Mouse (Mus musculus) T-helper 17 cell (primary cell): ENCODE data around the gene Slc2a12.

Experiments
- in situ Hi-C, 2 experiments: fragments of 300-600 bp; cut with MboI, MseI; formaldehyde crosslinking; loops; 1 replicate in 1 of 2; 2 replicates in 1 of 2; pipeline ENCODE4 v1.15.1; 2025; ENCODE audit warnings: high pct_unique_total_duplicates in 2 of 2

The Slc2a12 gene

GRCm38 (mm10) chr10:22644853-22645491 lies at the start of gene Slc2a12:
Slc2a12 (plus strand) TSS chr10:22645011.
- in situ Hi-C loops = no loop called here

GRCm38 (mm10) chr10:22598908-22599480 lies 45.8 kb upstream of the Slc2a12 start:
- in situ Hi-C loops = no loop called here

GRCm38 (mm10) chr10:22601046-22601445 lies 43.8 kb upstream of the Slc2a12 start:
- in situ Hi-C loops = no loop called here

- in situ Hi-C loops = no loop called here
Measured at GRCm38 (mm10) chr10:22604801-22605200, 40.0 kb upstream of the Slc2a12 start.

- in situ Hi-C loops = no loop called here
Measured at GRCm38 (mm10) chr10:22608273-22608672, 36.5 kb upstream of the Slc2a12 start.

- in situ Hi-C loops = no loop called here
Measured at GRCm38 (mm10) chr10:22608799-22609357, 35.9 kb upstream of the Slc2a12 start.

- in situ Hi-C loops = no loop called here
Measured at GRCm38 (mm10) chr10:22613301-22613700, 31.5 kb upstream of the Slc2a12 start.

GRCm38 (mm10) chr10:22614554-22614953 lies 30.3 kb upstream of the Slc2a12 start:
- in situ Hi-C loops = no loop called here

- in situ Hi-C loops = no loop called here
Measured at GRCm38 (mm10) chr10:22615309-22615708, 29.5 kb upstream of the Slc2a12 start.

- in situ Hi-C loops = no loop called here
Measured at GRCm38 (mm10) chr10:22618842-22619241, 26.0 kb upstream of the Slc2a12 start.

- in situ Hi-C loops = no loop called here
Measured at GRCm38 (mm10) chr10:22628832-22629231, 16.0 kb upstream of the Slc2a12 start.

- in situ Hi-C loops = no loop called here
Measured at GRCm38 (mm10) chr10:22631103-22631502, 13.7 kb upstream of the Slc2a12 start.

GRCm38 (mm10) chr10:22631528-22631927 lies 13.3 kb upstream of the Slc2a12 start:
- in situ Hi-C loops = no loop called here

- in situ Hi-C loops = no loop called here
Measured at GRCm38 (mm10) chr10:22631956-22632355, 12.9 kb upstream of the Slc2a12 start.

GRCm38 (mm10) chr10:22633406-22634306 lies 11.2 kb upstream of the Slc2a12 start:
- in situ Hi-C loops = no loop called here

- in situ Hi-C loops = no loop called here
Measured at GRCm38 (mm10) chr10:22637241-22637640, 7.6 kb upstream of the Slc2a12 start.

GRCm38 (mm10) chr10:22644171-22644570 lies 640 bp upstream of the Slc2a12 start:
- in situ Hi-C loops = no loop called here

- in situ Hi-C loops = no loop called here
Measured at GRCm38 (mm10) chr10:22648702-22649101, 3.9 kb downstream of the Slc2a12 start.

- in situ Hi-C loops = loop anchor here in 1 of 2 experiments (5.0 kb wide), 1 partner anchor 63 kb away; no protein-coding TSS in a partner anchor
Measured at GRCm38 (mm10) chr10:22653820-22654219, 9.0 kb downstream of the Slc2a12 start.

- in situ Hi-C loops = no loop called here
Measured at GRCm38 (mm10) chr10:22658534-22659385, 13.9 kb downstream of the Slc2a12 start.

- in situ Hi-C loops = no loop called here
Measured at GRCm38 (mm10) chr10:22659386-22659725, 14.5 kb downstream of the Slc2a12 start.
